Mouse (Mus musculus) layer of hippocampus, postnatal 36 days (tissue): ENCODE measurements at regions not wholly inside any gene's neighbourhood (a gene's known extent, or its start where the extent isn't known, plus 50 kb on each side); places are given as distances from the start of the nearest gene placed in this dataset.

Experiments used
- DNase-seq, 2 experiments: peaks; one replicate each; pipeline ENCODE4 v3.0.0; 2022

DNA sequence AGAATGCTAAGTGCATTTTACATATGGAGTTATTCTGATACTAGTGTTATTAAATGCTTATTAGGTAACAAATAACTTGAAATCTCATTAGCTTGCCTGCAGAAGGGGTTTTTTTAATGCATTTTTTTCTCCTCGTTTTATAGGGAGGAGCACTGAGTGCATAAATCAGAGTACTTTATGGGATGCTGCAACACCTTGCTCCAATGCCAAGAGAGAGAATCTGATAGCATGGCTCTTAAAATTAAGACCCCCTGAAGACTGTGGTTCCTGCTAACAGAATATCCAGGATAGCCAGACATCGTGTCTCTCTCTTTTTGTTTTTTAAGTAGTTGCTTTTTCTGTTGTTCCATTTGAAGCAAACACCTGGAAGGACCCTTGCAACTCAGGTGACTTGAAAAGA, 100.8 kb upstream of the Rnaseh2b start:
- DNase-seq = no peak

DNA sequence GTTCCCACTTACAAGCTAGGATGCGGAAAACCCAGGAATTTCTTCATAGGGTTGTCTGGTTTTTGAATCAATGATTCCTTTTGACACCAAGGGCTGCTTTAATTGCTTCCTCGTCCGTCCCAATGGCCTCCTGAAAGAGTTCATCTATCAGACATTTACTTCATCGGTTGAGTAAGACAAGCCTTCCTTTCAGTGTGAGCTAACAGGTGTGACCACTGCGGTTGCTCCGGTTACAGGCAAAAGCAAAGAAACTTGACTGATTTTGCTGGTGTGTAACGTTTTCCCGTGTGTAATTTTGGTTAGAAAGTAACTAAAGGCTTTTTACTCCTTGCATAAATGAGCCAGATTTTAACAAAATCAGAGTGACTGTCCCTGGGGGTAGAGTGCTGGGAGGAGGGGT, 99.6 kb upstream of the Rnaseh2b start:
- no peak for DNase-seq

DNA sequence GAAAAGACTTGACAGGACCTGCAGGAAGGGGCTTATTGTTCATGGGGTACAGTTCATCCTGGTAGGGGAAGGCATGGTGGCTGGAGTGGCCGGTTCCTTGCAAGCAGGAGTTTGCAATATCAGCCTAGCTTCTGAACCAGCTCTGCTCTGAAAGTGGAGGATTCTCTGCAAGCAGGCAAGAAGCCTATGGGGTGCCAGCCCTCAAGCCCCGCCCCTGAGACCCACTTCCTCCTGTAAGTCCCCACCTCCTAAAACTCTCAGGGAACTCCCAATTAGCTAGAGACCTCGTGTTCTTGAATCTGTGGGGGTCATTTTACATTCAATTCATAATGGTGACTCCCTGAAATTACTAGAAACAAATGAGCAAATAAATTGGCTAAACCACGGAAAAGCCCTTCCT, 99.0 kb upstream of the Rnaseh2b start:
- DNase-seq = no peak

DNA sequence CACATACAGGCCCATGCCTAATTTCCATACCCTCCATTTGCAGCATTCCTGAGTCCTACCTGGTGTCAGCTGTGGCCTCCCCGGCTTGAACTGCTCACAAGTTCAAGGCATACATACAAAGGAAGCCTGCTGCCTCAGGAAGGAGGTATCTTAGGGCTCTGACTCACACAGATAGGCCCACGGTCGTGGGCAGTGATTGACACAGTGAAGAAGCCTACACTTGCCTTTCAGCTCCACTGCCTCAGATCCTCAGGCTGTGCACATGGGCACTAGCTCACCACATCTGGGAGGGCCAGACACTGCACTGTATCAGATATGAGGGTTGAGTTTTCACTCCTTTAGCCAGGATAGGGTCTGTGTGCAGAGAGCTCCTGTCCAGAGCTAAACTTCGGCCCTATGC, 95.6 kb upstream of the Rnaseh2b start:
- DNase-seq = no peak

DNA sequence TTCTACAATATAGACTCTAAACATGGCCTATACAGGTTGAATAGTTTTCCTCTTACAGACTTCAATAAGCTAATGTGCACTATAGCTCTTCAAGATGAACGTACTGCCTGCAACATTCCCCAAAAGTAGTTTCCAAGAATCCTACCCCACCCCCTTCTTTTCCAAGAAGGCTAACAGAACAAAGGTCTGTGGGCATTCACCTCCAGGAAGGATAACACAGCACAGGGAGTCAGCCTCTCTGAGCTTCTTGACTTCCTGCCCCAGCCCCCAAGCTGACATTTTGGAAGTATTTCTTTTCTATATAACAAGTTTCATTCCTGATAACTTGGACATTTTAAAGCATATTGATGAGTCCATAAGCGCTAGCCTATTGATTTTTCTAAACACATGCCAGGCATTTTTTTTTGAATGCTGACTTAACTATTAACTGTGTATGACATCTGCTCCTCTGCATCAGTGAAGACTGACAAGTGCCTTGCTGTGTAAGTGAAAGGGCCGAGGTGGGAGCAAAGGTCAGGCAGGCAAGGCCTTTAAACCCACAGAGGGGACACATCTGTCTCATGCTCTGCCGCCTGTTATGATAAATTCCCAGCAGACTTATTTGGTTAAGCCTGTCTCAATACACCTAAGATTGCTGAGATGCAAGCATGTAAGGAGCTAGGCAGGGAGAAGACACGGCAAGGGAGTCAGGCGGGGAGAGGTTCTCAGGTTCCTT, 93.8 kb upstream of the Rnaseh2b start:
- DNase-seq = no peak

DNA sequence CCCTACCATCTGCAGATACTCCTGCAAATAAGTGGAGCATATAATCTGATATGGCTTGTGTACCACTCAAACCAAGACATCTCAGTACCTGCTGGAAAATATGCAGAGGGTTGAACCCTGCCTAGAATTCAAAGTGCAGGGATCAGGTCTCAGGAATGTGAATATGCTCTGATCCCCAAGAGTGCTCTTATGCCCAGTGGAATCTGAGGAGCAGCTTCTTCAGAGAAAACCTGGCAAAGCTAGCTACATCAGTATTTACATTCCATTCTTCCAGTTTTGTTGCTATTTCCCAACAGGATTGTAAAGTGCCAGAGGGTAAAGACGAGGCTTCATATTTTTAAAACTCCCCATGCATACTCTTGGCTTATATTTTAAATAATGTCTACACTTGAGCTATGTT, 77.3 kb upstream of the Rnaseh2b start:
- no peak for DNase-seq

DNA sequence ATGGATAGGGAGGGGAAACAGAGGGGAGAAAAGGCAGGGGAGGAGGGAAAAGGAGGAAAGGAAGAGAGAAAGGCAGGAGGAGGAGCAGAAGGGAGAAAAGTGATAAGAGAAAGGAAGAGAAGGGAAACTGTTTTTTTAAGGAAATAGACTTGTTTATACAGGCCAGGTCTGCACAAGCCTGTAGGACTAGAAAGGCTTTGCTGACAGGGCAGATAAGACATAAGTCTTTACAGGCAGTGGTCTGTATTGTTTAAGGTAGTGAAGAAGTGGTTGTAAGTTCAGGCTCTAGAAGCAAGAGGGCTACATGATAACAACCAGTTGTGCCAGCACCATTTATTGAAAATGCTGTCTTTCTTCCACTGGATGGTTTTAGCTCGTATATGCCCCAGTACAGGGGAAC, 75.4 kb upstream of the Rnaseh2b start:
- DNase-seq = no peak

DNA sequence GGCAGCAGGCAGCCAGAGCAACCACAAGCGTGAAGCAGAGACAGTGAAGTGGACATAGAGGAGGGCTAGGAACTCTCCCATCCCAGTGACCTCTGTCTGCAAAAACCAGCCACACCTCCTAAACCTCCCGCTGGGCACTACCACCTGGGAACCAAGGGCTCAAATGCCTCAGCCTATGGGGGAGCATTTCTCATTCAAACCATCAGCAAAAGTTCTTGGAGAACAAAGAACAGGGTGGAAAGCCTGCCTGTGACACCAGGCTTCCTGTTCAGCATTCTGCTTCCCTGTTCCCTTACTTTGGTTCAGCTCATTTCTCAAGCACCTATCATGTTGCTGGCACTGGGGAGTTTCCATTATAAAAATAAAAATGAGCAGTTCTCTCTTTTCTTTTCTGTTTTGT, 74.4 kb upstream of the Rnaseh2b start:
- no peak for DNase-seq

DNA sequence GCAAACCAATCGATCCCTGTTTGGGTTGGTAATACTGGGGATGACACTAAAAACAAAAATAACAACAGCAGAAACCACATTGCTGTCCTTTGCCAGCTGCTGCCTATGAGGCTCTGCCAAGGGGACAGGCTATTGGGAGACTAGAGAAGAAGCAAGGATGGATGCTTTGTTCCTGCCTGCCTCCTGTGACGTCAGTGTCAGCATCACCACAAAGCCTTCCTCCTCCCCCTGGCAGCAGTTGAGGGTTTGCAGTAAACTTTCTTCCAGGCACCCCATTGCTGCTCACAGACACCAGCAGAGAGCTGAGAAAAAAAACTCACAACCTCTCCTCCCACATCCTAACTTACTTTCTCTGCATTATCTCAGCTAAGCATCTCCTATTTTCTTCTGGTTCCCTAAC, 73.7 kb upstream of the Rnaseh2b start:
- no peak for DNase-seq

DNA sequence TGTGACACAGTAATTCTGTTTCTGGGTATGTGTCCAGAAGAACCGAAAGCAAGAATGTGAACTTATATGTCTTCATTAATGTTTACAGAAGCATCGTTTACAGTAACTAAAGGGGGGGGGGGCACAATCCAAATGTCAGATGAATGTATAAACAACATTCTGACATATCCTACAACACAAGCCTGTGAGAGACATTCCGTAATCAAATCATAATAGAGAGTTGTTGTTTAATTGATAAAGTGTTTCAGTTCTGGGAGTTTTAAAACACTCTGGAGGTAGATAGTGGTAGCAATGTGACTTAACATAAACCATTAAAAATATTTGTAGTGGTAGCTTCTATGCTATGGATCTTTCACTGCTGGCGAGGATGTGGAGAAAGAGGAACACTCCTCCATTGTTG, 71.6 kb upstream of the Rnaseh2b start:
- no peak for DNase-seq
